Mouse (Mus musculus) ovary, postnatal 10 days (tissue): ENCODE measurements around the gene Fam81b.
"Not testable (repeated sequence)": the region's sequence is repeated elsewhere in the genome, so short reads cannot be mapped to it uniquely, and the experiment has no call there.

Experiments
- DNase-seq: peaks from one replicate; pipeline ENCODE4 v3.0.0; 2022; ENCODE audit warnings: low spot score

Gene Fam81b

GRCm38 (mm10) chr13:76304637-76305122 is at the start of gene Fam81b:
TSS of gene Fam81b (minus strand) at chr13:76305072.
- DNase-seq = no peak

DNA sequence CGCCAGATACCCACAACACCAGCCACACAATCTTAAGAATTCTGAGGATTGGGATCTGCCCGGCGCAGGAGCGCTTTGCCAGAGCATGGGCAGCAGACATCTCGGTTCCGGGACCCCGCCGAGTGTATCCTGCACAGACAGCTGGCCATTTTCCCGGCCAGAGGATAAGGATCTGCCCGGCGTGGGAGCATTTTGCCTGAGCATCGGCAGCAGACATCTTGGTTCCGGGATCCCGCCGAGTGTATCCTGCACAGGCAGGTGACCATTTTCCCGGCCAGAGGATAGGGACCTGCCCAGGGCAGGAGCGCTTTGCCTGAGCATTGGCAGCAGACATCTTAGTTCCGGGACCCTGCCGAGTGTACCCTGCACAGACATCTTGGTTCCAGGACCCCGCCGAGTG is 41.1 kb upstream of the Fam81b start:
- DNase-seq = not testable (repeated sequence)

DNA sequence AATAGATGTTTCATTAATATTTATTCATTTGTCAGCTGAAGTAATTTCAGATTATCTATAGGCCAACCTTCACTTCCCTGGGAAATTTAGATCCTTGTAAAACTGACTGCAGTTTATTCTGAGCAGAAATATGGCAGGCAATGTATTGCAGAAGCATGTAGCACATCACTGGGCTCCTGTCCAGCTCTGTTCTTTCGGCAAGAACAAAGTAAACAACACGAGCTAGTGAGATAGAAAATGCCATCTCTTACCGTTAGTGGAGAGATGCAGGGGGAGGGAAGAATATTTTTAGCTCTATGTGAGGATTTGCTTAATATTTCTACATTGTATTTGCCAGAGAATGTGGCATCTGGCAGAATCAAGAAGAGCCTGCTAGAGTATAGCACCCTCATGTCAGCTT is 13.8 kb upstream of the Fam81b start:
- no peak for DNase-seq

DNA sequence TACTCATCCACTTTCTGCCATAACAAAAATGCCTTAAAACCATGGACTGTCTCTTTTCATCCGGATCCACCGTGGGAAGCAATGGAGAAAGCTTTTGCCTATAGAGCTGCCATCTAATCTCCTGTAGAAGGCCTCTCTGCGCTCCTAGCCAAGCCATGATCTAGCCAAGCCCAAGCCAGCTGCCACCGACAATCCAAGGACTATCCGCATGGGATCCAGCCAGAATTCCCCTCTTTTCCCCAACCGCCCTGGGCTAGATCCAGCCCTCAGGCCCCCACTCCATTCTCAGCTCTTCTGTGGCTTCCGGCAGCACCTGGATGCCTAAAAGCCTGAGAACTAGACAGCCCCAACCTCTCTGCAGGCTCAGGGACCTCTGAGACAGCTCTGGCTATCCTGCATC is 6.7 kb upstream of the Fam81b start:
- DNase-seq = no peak

- DNase-seq = no peak
These were observed 3.9 kb upstream of the Fam81b start for GRCm38 (mm10) chr13:76308811-76309210.

- DNase-seq = no peak
These were observed 938 bp upstream of the Fam81b start for GRCm38 (mm10) chr13:76305655-76306365.

DNA sequence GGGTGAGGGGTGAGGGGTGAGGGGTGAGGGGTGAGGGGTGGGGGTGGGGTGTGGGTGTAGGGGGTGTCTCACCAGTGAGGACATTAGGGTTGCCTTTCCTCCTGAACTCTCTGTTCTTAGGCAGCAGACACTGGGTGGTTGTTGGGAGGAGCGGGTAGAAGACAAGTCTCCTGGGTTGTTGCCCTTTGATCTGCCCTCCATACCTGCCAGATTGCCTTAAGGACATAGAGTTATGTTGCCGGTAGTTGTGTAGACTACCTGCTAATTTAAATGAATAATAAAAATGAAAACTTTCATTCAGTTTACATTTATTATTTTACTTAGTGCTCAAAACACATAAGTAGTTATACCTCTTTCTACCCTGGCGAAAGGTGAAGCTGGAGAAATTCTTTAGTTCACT is 369 bp upstream of the Fam81b start:
- DNase-seq = no peak

DNA sequence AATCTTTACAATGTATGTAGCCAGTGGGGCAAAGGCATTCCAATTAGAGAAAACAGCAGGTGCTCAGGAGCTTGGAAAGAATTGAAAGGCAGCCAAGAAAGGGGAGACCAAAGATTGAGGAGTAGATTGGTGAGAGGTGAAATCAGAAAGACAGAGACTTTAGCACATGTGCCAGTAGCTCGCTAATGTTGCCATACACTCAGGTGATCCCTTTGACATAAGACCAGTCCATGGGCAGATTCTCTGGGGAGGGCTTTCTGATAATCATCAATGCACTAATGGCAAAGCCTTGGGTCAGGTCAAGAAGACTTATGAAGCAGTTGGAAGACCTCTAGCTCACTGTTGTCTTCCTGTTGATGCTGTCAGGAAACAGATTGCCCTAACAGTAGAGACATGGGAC is 671 bp downstream of the Fam81b start:
- no peak for DNase-seq

DNA sequence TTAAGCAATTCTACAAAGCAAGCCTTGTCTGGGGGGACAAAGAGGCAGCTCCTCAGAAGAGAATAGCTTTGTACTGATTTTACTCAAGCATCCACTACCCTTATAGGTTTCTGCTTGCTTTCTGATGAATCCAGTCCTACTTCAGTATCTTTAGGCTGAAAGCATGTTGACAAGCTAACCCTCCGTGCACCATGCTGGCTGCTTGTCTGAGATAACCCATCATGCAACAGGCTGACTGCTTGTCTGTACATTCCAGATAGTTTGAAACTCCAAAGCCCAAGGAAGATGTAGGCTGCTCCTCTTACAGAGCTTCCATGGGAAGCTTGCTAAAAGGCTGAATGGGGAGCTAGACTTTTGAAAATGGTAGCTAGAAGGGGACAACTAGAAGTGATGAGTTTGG is 1.7 kb downstream of the Fam81b start:
- DNase-seq = no peak

DNA sequence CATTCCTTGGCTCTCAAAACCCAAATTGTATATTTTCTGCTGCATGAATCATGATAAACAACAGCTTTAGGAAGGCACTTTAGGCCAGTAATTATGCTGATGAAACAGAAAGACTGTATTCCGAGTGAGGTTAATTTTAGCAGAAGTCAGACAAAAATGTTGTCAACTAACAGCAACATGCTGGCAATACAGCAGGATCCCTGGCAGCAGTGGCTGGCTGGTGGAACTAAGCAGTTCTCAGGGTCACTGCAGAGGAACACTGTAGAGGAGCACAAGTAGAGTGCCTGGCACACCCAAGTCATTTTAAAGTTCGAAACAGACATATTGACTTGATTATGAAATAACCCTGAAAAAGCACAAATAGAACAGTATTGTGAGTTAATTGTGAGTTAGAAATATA is 2.8 kb downstream of the Fam81b start:
- DNase-seq = no peak

GRCm38 (mm10) chr13:76292050-76292449 is 12.8 kb downstream of the Fam81b start:
- DNase-seq = no peak

GRCm38 (mm10) chr13:76284597-76284996 is 20.3 kb downstream of the Fam81b start:
- no peak for DNase-seq

- no peak for DNase-seq
These were observed 40.4 kb downstream of the Fam81b start for GRCm38 (mm10) chr13:76264361-76265026.

GRCm38 (mm10) chr13:76258766-76259165 is 46.1 kb downstream of the Fam81b start:
- DNase-seq = no peak

GRCm38 (mm10) chr13:76256350-76256749 is 48.5 kb downstream of the Fam81b start:
- no peak for DNase-seq

GRCm38 (mm10) chr13:76250092-76250491 is 54.8 kb downstream of the Fam81b start:
- no peak for DNase-seq

- DNase-seq = no peak
These were observed 55.8 kb downstream of the Fam81b start for GRCm38 (mm10) chr13:76249066-76249465.

GRCm38 (mm10) chr13:76215397-76215796 is 89.5 kb downstream of the Fam81b start:
- DNase-seq = no peak

DNA sequence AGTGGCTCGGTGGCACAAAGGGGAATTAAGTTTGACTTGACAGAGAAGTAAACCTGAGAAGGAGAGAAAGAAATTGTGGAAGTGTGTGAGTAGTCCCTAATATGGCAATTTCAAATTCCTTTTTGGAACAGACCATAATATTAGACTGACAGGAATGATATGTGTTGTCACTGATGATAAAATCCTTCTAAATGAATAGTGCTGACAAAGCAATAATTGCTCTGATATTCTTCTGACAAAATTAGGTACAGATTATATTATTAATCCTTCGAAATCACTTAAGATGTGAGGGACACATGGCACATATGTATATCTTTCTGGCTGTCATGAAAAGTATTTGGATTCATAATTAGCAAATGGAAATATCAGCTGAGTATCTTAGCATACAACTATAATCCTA is 89.9 kb downstream of the Fam81b start:
- DNase-seq = no peak

GRCm38 (mm10) chr13:76199943-76200342 is 104.9 kb downstream of the Fam81b start:
- DNase-seq = no peak

GRCm38 (mm10) chr13:76197297-76197848 is 107.5 kb downstream of the Fam81b start:
- DNase-seq = no peak

- DNase-seq = no peak
These were observed 109.3 kb downstream of the Fam81b start for GRCm38 (mm10) chr13:76195431-76196138.

DNA sequence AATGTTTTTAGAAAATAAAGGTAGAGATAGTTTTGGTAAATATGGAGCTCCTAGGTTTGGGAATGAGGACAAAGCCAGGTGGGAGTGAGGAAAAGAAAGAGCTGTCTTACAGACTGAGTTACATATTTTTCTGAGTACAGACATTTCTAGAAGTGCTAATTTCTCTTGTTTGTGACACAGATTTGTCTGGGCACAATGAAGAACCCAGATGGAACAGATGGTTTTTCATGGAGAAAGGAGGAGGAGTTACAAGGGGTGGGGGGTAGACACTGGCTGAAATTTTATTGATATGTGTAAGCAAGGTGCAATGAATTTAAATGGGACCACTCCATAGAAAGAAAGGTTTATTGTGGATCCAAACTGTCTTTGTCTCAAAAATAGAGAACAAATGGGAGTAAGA is 109.9 kb downstream of the Fam81b start:
- DNase-seq = no peak
